Mouse (Mus musculus) urinary bladder, postnatal 36 days (tissue): ENCODE results near the gene Ubqln4.

Experiments used
- DNase-seq, 2 experiments: peaks; one replicate each; pipeline ENCODE4 v3.0.0; 2022; ENCODE audit warnings: low spot score in 2 of 2, mixed read lengths in 1 of 2

Gene Ubqln4

GRCm38 (mm10) chr3:88553525-88553879 lies at the start of gene Ubqln4:
Gene Ubqln4 (plus strand): TSS chr3:88553758.
- peak; percentile 89 to 90 for DNase-seq

- no peak for DNase-seq
Measured at GRCm38 (mm10) chr3:88503881-88504746, 49.4 kb upstream of the Ubqln4 start.

- no peak for DNase-seq
Measured at GRCm38 (mm10) chr3:88505081-88505480, 48.5 kb upstream of the Ubqln4 start.

GRCm38 (mm10) chr3:88505765-88506164 lies 47.8 kb upstream of the Ubqln4 start:
- no peak for DNase-seq

- no peak for DNase-seq
Measured at GRCm38 (mm10) chr3:88509250-88509649, 44.3 kb upstream of the Ubqln4 start.

GRCm38 (mm10) chr3:88509692-88510420 lies 43.7 kb upstream of the Ubqln4 start, which contains the start of gene Lmna:
Gene Lmna (minus strand): TSS chr3:88509956.
- peak; percentile 88 to 95 for DNase-seq

GRCm38 (mm10) chr3:88510421-88511289 lies 42.9 kb upstream of the Ubqln4 start:
- no peak for DNase-seq

- no peak for DNase-seq
Measured at GRCm38 (mm10) chr3:88511559-88511958, 42.0 kb upstream of the Ubqln4 start.

- no peak for DNase-seq
Measured at GRCm38 (mm10) chr3:88512141-88512895, 41.2 kb upstream of the Ubqln4 start.

- DNase-seq = no peak
Measured at GRCm38 (mm10) chr3:88512896-88513545, 40.5 kb upstream of the Ubqln4 start.

GRCm38 (mm10) chr3:88513546-88514115 lies 39.9 kb upstream of the Ubqln4 start:
- DNase-seq = no peak

- DNase-seq = no peak
Measured at GRCm38 (mm10) chr3:88514231-88515094, 39.1 kb upstream of the Ubqln4 start.

GRCm38 (mm10) chr3:88515095-88515386 lies 38.5 kb upstream of the Ubqln4 start:
- DNase-seq = no peak

GRCm38 (mm10) chr3:88516407-88516806 lies 37.2 kb upstream of the Ubqln4 start:
- DNase-seq = no peak

GRCm38 (mm10) chr3:88518411-88518810 lies 35.1 kb upstream of the Ubqln4 start:
- no peak for DNase-seq

GRCm38 (mm10) chr3:88520078-88520477 lies 33.5 kb upstream of the Ubqln4 start:
- DNase-seq = no peak

GRCm38 (mm10) chr3:88521156-88521555 lies 32.4 kb upstream of the Ubqln4 start:
- no peak for DNase-seq

- peak; percentile 61 to 72 for DNase-seq
Measured at GRCm38 (mm10) chr3:88521803-88522331, 31.7 kb upstream of the Ubqln4 start.

- DNase-seq = no peak
Measured at GRCm38 (mm10) chr3:88523027-88523426, 30.5 kb upstream of the Ubqln4 start.
